Mouse (Mus musculus) activated CD4-positive, CD25-positive, alpha-beta regulatory T cell, adult 4 months (primary cell): ENCODE data around the gene Lima1. TPM values are rescaled to one million over a fixed set of nuclear protein-coding genes. Genes with fewer than 3 reads are reported as not detected.
A peak's percentile ranks its signal among the peaks of the same experiment; 100 is the strongest.
"Not testable (repeated sequence)": the region's sequence is repeated elsewhere in the genome, so short reads cannot be mapped to it uniquely, and the experiment has no call there.

ENCODE experiments used
- ATAC-seq: one replicate; pipeline ENCODE4 v1.8.0; 2017
- polyA plus RNA-seq, 2 experiments: library from polyadenylated mRNA; unstranded; fragments of 100-300 nt; shearing (Covaris generic); gene quantifications; one replicate each; pipeline ENCODE4 v1.2.1; 2017

Gene Lima1
- polyA plus RNA-seq, 2 experiments from 2014 or later, result 0.89 to 0.93 TPM

- ATAC-seq, result no peak
Measured at GRCm38 (mm10) chr15:99833648-99834454, 41.4 kb downstream of the Lima1 start.

- ATAC-seq, result no peak
Measured at GRCm38 (mm10) chr15:99831535-99831934, 43.7 kb downstream of the Lima1 start.

- ATAC-seq, result no peak
Measured at GRCm38 (mm10) chr15:99828061-99828460, 47.2 kb downstream of the Lima1 start.

GRCm38 (mm10) chr15:99826210-99826888, 48.9 kb downstream of the Lima1 start:
- no peak for ATAC-seq

- no peak for ATAC-seq
Measured at GRCm38 (mm10) chr15:99825211-99825610, 50.0 kb downstream of the Lima1 start.

GRCm38 (mm10) chr15:99823322-99823898, 51.8 kb downstream of the Lima1 start:
- no peak for ATAC-seq

- ATAC-seq, result not testable (repeated sequence)
Measured at GRCm38 (mm10) chr15:99822501-99822900, 52.8 kb downstream of the Lima1 start.

- ATAC-seq, result no peak
Measured at GRCm38 (mm10) chr15:99819621-99820279, 55.5 kb downstream of the Lima1 start.

GRCm38 (mm10) chr15:99819109-99819440, 56.2 kb downstream of the Lima1 start:
- ATAC-seq, result no peak

GRCm38 (mm10) chr15:99818321-99819108, 56.7 kb downstream of the Lima1 start:
- no peak for ATAC-seq

GRCm38 (mm10) chr15:99817343-99818235, 57.7 kb downstream of the Lima1 start:
- no peak for ATAC-seq

- no peak for ATAC-seq
Measured at GRCm38 (mm10) chr15:99815999-99816398, 59.3 kb downstream of the Lima1 start.

- no peak for ATAC-seq
Measured at GRCm38 (mm10) chr15:99814554-99815260, 60.5 kb downstream of the Lima1 start.

GRCm38 (mm10) chr15:99813639-99814038, 61.6 kb downstream of the Lima1 start:
- ATAC-seq, result no peak

- ATAC-seq, result no peak
Measured at GRCm38 (mm10) chr15:99812097-99812496, 63.2 kb downstream of the Lima1 start.

- ATAC-seq, result no peak
Measured at GRCm38 (mm10) chr15:99807776-99808735, 67.2 kb downstream of the Lima1 start.

GRCm38 (mm10) chr15:99806171-99806570, 69.1 kb downstream of the Lima1 start:
- ATAC-seq, result no peak

GRCm38 (mm10) chr15:99805673-99806072, 69.6 kb downstream of the Lima1 start:
- ATAC-seq, result no peak

GRCm38 (mm10) chr15:99803186-99803644, 72.0 kb downstream of the Lima1 start:
- peak; percentile 68 for ATAC-seq
